Mouse (Mus musculus) lung, adult 2 months (tissue): Measurements from ENCODE around the gene A630001G21Rik. TPM values are rescaled to one million over a fixed set of nuclear protein-coding genes. Genes with fewer than 3 reads are reported as not detected.

ENCODE experiments used
- DNase-seq: peaks from one replicate; pipeline ENCODE4 v3.0.0; 2022
- H3K4me1 ChIP-seq: fragments of 200-500 bp; 2 replicates; pipeline ENCODE4 v1.6.1; 2011; ENCODE audit warnings: low read length; ENCODE audit not compliant: control insufficient read depth, insufficient read depth
- H3K4me3 ChIP-seq: fragments of 200-500 bp; replicated peaks from 2 replicates; pipeline ENCODE3; 2011; ENCODE audit warnings: low read depth, mild to moderate bottlenecking, control low read depth, low read length; ENCODE audit errors: extremely low read depth
- CTCF ChIP-seq: fragments of 200-500 bp; IDR thresholded peaks from 2 replicates; pipeline ENCODE4 v1.5.1; 2011; ENCODE audit warnings: mild to moderate bottlenecking, low read length, control low read depth; ENCODE audit not compliant: insufficient read depth
- POLR2A ChIP-seq: fragments of 200-500 bp; IDR thresholded peaks from 2 replicates; pipeline ENCODE4 v1.6.1; 2011; ENCODE audit warnings: low read depth, mild to moderate bottlenecking, control low read depth, low read length, borderline replicate concordance; ENCODE audit errors: extremely low read depth
- WGBS: fragments of 180-500 bp; shearing (Covaris S2); methylation state at CpG from one replicate; pipeline ENCODE4 v1.1.7; 2018; 5-methylcytosine and 5-hydroxymethylcytosine counted together
- polyA plus RNA-seq: library from polyadenylated mRNA; depleted of rRNA; stranded (reverse); fragments of >200 nt; gene quantifications from 2 replicates; pipeline ENCODE4 v1.2.3, GENCODE M21; 2012

The A630001G21Rik gene
- polyA plus RNA-seq, 1 experiment = 3.6 TPM

- no peak for DNase-seq
- 96% methylated on average over 1 of the region's 1 CpGs for WGBS
- TF ChIP-seq POLR2A = no peak
- TF ChIP-seq CTCF = no peak
Observed at GRCm38 (mm10) chr1:85802517-85802916, 24.1 kb upstream of the A630001G21Rik start.

GRCm38 (mm10) chr1:85799776-85800175, 21.3 kb upstream of the A630001G21Rik start:
- Histone ChIP-seq H3K4me1 (peaks cover 12% of the 10 kb centered on the region), H3K4me3 (no peak overlapping the region)
- TF ChIP-seq CTCF (no peak), POLR2A (no peak)
- WGBS = 33% methylated on average over 1 of the region's 1 CpGs
- no peak for DNase-seq

More at GRCm38 (mm10) chr1:85802517-85802916, 24.1 kb upstream of the A630001G21Rik start:
- Histone ChIP-seq H3K4me3 (no peak overlapping the region), H3K4me1 (peaks cover 6% of the 10 kb centered on the region; the same call in 1 of the 2 replicates)

- peaks cover 17% of the 10 kb centered on the region for H3K4me1 ChIP-seq
- no peak for DNase-seq
- TF ChIP-seq CTCF (no peak), POLR2A (no peak)
- WGBS = 34% methylated on average over 3 of the region's 3 CpGs
- no peak overlapping the region for H3K4me3 ChIP-seq
Observed at GRCm38 (mm10) chr1:85795196-85795595, 16.8 kb upstream of the A630001G21Rik start.

DNA sequence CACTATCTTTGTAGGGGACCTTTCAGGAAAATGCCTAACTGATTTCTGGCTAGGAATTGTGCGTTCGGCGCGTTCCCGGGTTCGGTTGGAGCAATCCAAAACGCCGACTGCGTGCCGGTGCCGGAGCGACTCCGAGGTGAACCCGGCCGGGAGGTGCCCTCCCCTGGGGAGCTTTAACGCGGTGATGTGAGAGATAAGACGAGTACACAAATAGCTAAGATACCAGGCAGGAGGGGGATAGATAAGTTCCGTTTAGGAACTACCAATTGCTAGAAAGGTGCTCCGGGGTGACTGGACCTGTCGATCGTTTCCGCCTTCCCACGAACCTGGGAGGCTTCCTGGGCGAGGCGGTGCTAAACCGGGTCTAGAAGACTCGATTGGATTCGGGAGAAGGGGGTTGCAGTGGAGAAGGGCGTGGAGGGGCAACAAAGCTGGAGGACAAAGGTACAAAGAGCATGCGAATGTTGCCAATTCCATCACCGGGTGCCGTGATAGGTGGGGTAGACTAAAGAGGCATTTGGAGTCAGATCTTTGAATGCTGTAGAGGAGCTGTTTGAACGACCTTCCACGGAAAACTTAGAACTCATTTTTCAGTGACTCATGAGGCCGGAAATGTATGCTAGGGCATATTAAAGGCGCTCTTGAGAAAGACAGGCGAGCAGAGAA, 15.8 kb upstream of the A630001G21Rik start:
- WGBS = under 1% methylated on average over 38 of the region's 38 CpGs
- Histone ChIP-seq H3K4me3 (peak overlapping the region; percentile 98), H3K4me1 (peaks cover 17% of the 10 kb centered on the region)
- peak; percentile 62 for DNase-seq
- TF ChIP-seq POLR2A (no peak), CTCF (no peak)

DNA sequence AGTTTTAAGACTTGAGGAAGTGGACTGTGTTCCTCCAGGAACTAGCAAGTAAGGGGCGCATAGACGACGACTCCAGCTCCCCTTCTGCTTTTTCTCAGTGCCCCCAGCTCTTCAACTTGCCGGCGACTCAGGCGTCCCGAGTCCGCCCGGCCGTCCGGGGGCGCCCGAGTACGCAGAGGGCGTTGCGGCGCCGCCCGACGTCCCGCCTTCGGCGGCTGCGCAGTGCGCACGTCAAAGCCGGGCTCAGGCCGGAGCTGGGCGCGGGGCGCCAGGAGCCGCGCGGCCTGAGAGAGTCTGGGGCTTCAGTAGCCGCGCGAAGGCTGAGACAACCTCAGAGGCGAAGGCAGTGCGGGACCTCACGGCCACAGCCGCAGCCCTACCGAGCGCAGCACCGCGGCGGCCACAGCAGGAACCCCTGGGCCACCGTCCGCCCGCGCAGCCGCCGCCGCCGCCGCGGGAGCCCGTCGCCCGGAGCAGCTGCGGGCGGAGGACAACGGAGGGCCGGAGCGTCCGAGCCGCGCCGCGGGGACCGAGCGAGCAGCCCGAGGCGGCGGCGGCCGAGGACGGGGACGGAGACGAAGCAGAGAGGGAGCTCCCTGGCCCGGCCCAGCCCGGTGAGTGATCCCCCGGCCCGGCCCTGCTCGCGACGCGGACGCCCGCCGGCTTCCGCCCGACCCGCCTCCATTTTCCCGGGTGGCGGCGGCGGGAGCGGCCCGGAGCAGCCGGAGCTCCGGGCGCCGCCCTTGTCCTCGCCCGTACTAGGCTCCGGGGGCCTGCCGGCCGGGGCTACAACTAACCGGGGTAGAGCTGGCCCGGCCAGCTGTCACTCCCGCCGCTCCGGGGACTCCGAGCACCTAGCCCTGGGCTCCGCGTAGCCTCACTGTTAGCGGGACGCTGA, 15.0 kb upstream of the A630001G21Rik start, which contains the start of gene Cab39:
Cab39 (plus strand) TSS at position 234 of the 898 bp plus-strand sequence.
- peak within 1 kb of the TSS; percentile 98 for H3K4me3 ChIP-seq
- WGBS = under 1% methylated on average over 95 of the region's 118 CpGs
- TF ChIP-seq POLR2A (peak; percentile 72; the same call in 1 of the 2 replicates), CTCF (0 out of 2 replicates have a peak, but pooled peaks have one; percentile 2)
- peak; percentile 85 for DNase-seq
- peaks cover 17% of the 10 kb centered on the region for H3K4me1 ChIP-seq

DNA sequence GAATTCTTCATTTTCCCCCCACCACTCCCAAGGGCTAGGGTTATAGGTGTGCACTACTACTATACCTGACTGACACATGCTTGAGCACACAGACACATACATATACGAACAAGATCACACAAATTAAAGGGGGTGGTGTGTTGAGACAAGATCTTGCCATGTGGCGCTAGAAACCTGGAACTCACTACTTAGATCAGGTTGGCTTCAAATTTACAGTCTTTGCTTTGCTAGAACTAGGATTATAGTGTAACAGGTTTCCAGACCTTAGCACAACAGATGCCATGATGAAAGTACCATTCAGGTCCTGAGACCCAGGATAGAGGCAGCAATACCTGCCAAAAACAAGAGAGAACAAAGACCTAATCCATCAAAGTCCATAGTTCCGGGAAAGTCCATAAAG, 13.0 kb upstream of the A630001G21Rik start:
- TF ChIP-seq CTCF = no peak
- no peak for TF ChIP-seq POLR2A
- WGBS = 81% methylated on average over 3 of the region's 3 CpGs
- DNase-seq = no peak
- H3K4me1 ChIP-seq = peaks cover 8% of the 10 kb centered on the region
- no peak overlapping the region for H3K4me3 ChIP-seq

DNA sequence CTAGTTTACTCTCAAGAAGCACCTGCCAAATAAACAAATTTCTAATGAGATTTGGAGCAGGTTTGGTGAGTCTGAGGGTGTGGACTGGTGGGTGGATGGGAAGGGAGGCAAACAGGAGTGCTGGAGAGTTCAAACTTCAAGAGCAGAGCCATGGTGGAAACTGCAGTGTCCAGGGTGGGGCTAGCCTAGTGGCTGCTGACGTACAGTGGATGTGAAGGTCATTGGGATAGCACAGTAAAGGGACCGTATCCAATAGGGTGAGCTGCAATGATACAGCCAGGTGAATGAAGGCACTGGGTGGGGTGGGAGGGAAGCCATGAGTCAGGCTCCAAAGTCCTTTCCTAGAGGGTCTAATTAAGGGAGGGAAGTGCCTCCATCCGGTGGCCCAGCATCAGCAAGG, 12.1 kb upstream of the A630001G21Rik start:
- H3K4me3 ChIP-seq = no peak overlapping the region
- TF ChIP-seq POLR2A = no peak
- TF ChIP-seq CTCF = no peak
- no peak for DNase-seq
- 71% methylated on average over 3 of the region's 3 CpGs for WGBS
- peaks cover 5% of the 10 kb centered on the region for H3K4me1 ChIP-seq

GRCm38 (mm10) chr1:85779428-85780180, 1.2 kb upstream of the A630001G21Rik start:
- H3K4me1 ChIP-seq = no peaks in the 10 kb centered on the region
- no peak overlapping the region for H3K4me3 ChIP-seq
- 63% methylated on average over 4 of the region's 4 CpGs for WGBS
- DNase-seq = no peak
- TF ChIP-seq CTCF (no peak), POLR2A (no peak)

DNA sequence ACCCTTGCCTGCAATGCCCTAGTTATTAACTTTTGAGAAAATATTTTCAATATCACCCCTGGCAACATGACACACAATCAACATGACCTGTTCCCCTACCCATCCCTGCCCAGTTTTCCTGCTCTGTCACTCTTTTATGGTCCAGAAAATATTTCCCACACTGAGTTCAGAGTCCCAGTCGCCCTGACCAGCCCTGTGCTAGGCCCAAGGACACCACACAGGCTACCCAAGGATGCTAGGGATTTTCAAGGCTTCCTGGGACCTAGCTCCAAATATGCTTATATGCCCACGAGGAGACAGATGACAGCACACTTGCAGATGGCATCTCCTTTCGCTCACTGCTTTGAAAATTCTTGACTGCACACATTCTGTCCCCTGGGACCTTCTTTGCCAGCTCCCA, 569 bp upstream of the A630001G21Rik start:
- TF ChIP-seq CTCF = no peak
- 53% methylated on average over 3 of the region's 3 CpGs for WGBS

More for the DNA sequence above, 569 bp upstream of the A630001G21Rik start:
- DNase-seq = no peak
- Histone ChIP-seq H3K4me1 (no peaks in the 10 kb centered on the region), H3K4me3 (no peak overlapping the region)
